Mouse (Mus musculus) forebrain, embryonic 16.5 days (tissue): ENCODE data around the gene Aftph. TPM values are rescaled to one million over a fixed set of nuclear protein-coding genes. Genes with fewer than 3 reads are reported as not detected.

Experiments used
- ATAC-seq: fragments of 200-750 bp; cut with Nextera tagmentation; 2 replicates; pipeline ENCODE4 v1.8.0; 2017; ENCODE audit warnings: mild to moderate bottlenecking, moderate library complexity
- H3K27ac ChIP-seq: fragments of 300-500 bp; sonication (generic); 2 replicates; pipeline ENCODE4 v1.5.1; 2014; ENCODE audit warnings: low read length, control low read depth
- H3K27me3 ChIP-seq: fragments of 300-500 bp; sonication (generic); replicated peaks from 2 replicates; pipeline ENCODE4 v1.6.1; 2014; ENCODE audit warnings: low read length; ENCODE audit not compliant: control insufficient read depth, insufficient read depth
- H3K36me3 ChIP-seq: fragments of 300-500 bp; sonication (generic); 2 replicates; pipeline ENCODE4 v1.6.1; 2014; ENCODE audit not compliant: control insufficient read depth, insufficient read depth
- H3K4me1 ChIP-seq: fragments of 300-500 bp; sonication (generic); replicated peaks from 2 replicates; pipeline ENCODE4 v1.6.1; 2014; ENCODE audit warnings: low read length; ENCODE audit not compliant: control insufficient read depth, insufficient read depth
- H3K4me2 ChIP-seq: fragments of 300-500 bp; sonication (generic); 2 replicates; pipeline ENCODE4 v1.6.1; 2014; ENCODE audit warnings: mild to moderate bottlenecking, low read length, control low read depth
- H3K4me3 ChIP-seq: fragments of 300-500 bp; sonication (generic); replicated peaks from 2 replicates; pipeline ENCODE4 v1.5.1; 2014; ENCODE audit warnings: mild to moderate bottlenecking, low read length, control low read depth
- H3K9ac ChIP-seq: fragments of 300-500 bp; sonication (generic); replicated peaks from 2 replicates; pipeline ENCODE4 v1.6.1; 2014; ENCODE audit warnings: low read depth, low read length, control low read depth
- H3K9me3 ChIP-seq: fragments of 300-500 bp; sonication (generic); 2 replicates; pipeline ENCODE4 v1.6.1; 2016; ENCODE audit warnings: low read length; ENCODE audit not compliant: control insufficient read depth
- WGBS: fragments of 180-500 bp; shearing (Covaris S2); extraction: QIAGEN DNeasy Blood & Tissue Kit; methylation state at CpG from one replicate; pipeline ENCODE4 v1.1.7; 2014; 5-methylcytosine and 5-hydroxymethylcytosine counted together
- polyA plus RNA-seq: library from polyadenylated mRNA; unstranded; fragments of >200 nt; fragmentation: Nextera tagmentation; extraction: Ambion mirVana; gene quantifications from 2 replicates; pipeline ENCODE4 v1.2.1, GENCODE M21; 2015

Aftph gene
- polyA plus RNA-seq, result 41.7 and 44.3 TPM in 2 replicates

DNA sequence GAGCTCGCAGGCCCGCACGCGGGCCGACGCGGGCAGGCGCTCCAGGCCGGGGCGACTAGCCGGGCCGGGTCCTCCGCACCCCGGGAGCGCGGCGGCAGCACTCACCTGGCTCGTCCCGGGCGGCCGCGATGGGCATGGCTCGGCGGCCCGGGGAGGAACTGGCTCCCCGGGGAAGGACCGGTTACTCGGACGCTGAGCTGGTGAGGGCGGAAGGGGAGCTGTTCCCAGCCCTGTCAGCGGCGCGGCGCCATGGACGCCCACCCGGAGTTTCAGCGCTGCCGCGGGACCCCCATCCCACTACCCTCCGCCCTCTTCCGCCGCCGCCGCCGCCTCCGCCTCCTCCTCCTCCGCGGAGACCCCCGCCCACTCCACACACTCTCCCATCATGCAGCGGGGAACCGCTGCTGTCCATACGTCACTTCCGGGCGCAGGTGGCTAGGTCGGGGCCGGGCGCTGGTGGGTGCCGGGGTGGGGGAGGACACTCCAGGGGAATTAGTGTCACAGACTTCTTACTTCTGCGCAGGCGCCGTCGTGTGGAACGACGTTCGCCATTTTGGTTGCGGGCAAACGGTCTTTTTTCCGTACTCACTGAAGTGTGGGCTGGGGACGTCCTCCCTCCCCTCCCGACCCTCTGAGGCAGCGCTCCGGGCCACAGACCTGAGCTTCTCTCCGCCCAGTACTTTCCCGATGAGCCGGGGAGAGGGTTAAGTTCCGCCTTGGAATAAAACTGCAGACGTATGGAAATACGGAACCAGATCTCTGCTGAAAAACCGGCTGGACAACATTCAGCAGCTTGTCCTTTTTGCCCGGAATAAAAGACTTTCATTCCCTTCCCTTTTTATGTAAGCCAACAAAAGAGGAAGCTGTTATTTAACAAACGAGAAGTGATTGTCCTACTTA, at the start of gene Aftph:
Gene Aftph, minus strand, starts transcription at position 389 of the 900 bp plus-strand sequence.
- Histone ChIP-seq H3K27me3 (no peaks in the 10 kb centered on the region; the same call in 1 of the 2 replicates), H3K27ac (peak within 1 kb of the TSS; percentile 97), H3K9me3 (no peaks in the 10 kb centered on the region), H3K4me2 (peak within 1 kb of the TSS; percentile 78), H3K4me3 (peak within 1 kb of the TSS; percentile 53), H3K9ac (peak within 1 kb of the TSS; percentile 93), H3K4me1 (peaks cover 7% of the 10 kb centered on the region; the same call in 1 of the 2 replicates), H3K36me3 (no peaks in the 10 kb centered on the region)
- peak; percentile 98 for ATAC-seq
- under 1% methylated on average over 62 of the region's 81 CpGs for WGBS

DNA sequence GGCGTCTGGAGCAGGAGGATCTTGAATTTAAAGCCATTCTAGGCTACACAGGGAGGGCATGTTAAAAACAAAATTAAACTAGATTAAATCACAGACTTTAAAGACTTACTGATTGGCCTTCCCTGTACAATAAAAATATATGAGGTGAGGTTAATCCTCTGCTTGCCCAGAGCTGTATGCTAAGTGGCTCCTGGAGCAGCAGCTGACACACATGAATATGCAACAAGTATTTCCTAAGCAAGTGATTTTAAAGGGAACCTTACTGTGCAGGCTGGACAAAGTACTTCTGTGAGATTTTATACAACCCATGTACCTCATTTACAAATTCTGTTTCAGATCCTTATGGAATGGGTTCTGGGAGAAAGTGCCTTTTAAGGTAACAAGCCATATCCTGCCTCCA, 47.6 kb upstream of the Aftph start:
- WGBS, result 55% methylated on average over 1 of the region's 1 CpGs
- no peaks in the 10 kb centered on the region for H3K4me1 ChIP-seq
- no peak overlapping the region for H3K27ac ChIP-seq
- H3K9ac ChIP-seq, result no peak overlapping the region
- H3K27me3 ChIP-seq, result no peaks in the 10 kb centered on the region
- no peak overlapping the region for H3K4me2 ChIP-seq
- no peaks in the 10 kb centered on the region for H3K9me3 ChIP-seq
- no peak for ATAC-seq
- H3K36me3 ChIP-seq, result no peaks in the 10 kb centered on the region
- no peak overlapping the region for H3K4me3 ChIP-seq

GRCm38 (mm10) chr11:20788070-20788469, 46.7 kb upstream of the Aftph start:
- no peaks in the 10 kb centered on the region for H3K9me3 ChIP-seq
- ATAC-seq, result no peak
- H3K4me1 ChIP-seq, result no peaks in the 10 kb centered on the region
- 79% methylated on average over 3 of the region's 3 CpGs for WGBS
- H3K27ac ChIP-seq, result no peak overlapping the region
- H3K36me3 ChIP-seq, result no peaks in the 10 kb centered on the region
- no peaks in the 10 kb centered on the region for H3K27me3 ChIP-seq
- H3K4me3 ChIP-seq, result no peak overlapping the region
- H3K9ac ChIP-seq, result no peak overlapping the region
- no peak overlapping the region for H3K4me2 ChIP-seq

GRCm38 (mm10) chr11:20786191-20786590, 44.8 kb upstream of the Aftph start:
- WGBS, result 75% methylated on average over 2 of the region's 2 CpGs
- H3K4me3 ChIP-seq, result no peak overlapping the region
- no peaks in the 10 kb centered on the region for H3K27me3 ChIP-seq
- no peak overlapping the region for H3K9ac ChIP-seq
- H3K4me1 ChIP-seq, result no peaks in the 10 kb centered on the region
- H3K36me3 ChIP-seq, result no peaks in the 10 kb centered on the region
- ATAC-seq, result no peak
- H3K27ac ChIP-seq, result no peak overlapping the region
- no peaks in the 10 kb centered on the region for H3K9me3 ChIP-seq
- no peak overlapping the region for H3K4me2 ChIP-seq

DNA sequence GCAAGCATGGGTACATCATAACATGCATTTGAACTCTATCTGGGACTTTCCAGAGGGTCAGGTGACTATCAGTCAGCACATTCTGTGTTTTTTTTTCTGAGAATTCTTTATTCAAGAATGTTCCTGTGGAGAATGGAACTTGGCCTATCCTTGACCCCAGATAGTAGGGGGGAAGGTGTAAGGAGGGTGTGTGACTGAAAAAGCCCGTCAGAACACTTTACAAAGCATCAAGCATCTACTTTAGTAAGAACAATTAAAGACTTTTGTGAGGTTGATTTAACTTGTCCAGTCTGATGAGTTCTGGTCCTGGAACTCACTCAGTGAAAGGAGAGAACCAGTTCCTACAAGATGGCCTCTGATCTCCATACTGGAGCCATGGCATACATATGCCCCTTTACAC, 43.8 kb upstream of the Aftph start:
- H3K27ac ChIP-seq, result no peak overlapping the region
- H3K9me3 ChIP-seq, result no peaks in the 10 kb centered on the region
- no peak overlapping the region for H3K9ac ChIP-seq
- H3K4me2 ChIP-seq, result no peak overlapping the region
- ATAC-seq, result no peak
- H3K36me3 ChIP-seq, result no peaks in the 10 kb centered on the region
- H3K27me3 ChIP-seq, result no peaks in the 10 kb centered on the region
- WGBS, result 63% methylated on average over 1 of the region's 1 CpGs
- no peaks in the 10 kb centered on the region for H3K4me1 ChIP-seq
- H3K4me3 ChIP-seq, result no peak overlapping the region

GRCm38 (mm10) chr11:20784776-20785175, 43.4 kb upstream of the Aftph start:
- no peaks in the 10 kb centered on the region for H3K27me3 ChIP-seq
- 93% methylated on average over 6 of the region's 6 CpGs for WGBS
- no peaks in the 10 kb centered on the region for H3K9me3 ChIP-seq
- no peak overlapping the region for H3K4me3 ChIP-seq
- no peak overlapping the region for H3K9ac ChIP-seq
- ATAC-seq, result no peak
- H3K4me2 ChIP-seq, result no peak overlapping the region
- H3K4me1 ChIP-seq, result no peaks in the 10 kb centered on the region
- no peak overlapping the region for H3K27ac ChIP-seq
- H3K36me3 ChIP-seq, result no peaks in the 10 kb centered on the region

DNA sequence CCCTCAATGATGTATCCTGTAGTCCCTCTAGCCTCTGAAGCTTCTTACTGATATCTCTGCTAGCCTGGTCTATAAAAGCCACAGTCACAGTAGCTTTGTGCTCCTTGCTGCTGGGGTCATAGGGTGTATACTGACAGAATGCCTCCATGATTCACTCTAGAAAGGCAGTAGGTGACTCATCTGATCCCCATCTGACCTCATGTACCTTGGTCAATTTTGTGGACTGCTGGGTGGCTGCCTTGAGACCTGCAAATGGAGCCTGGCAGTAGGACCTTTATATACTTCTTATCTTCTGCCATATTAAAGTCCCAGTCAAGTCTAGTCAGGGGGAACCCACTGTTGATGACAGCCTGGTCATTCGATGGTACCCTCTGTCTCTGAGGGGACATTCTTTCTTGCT, 42.1 kb upstream of the Aftph start:
- Histone ChIP-seq H3K27me3 (no peaks in the 10 kb centered on the region), H3K36me3 (no peaks in the 10 kb centered on the region), H3K4me1 (no peaks in the 10 kb centered on the region), H3K27ac (no peak overlapping the region), H3K4me2 (no peak overlapping the region), H3K4me3 (no peak overlapping the region), H3K9ac (no peak overlapping the region), H3K9me3 (no peaks in the 10 kb centered on the region)
- no peak for ATAC-seq
- 97% methylated on average over 1 of the region's 1 CpGs for WGBS

DNA sequence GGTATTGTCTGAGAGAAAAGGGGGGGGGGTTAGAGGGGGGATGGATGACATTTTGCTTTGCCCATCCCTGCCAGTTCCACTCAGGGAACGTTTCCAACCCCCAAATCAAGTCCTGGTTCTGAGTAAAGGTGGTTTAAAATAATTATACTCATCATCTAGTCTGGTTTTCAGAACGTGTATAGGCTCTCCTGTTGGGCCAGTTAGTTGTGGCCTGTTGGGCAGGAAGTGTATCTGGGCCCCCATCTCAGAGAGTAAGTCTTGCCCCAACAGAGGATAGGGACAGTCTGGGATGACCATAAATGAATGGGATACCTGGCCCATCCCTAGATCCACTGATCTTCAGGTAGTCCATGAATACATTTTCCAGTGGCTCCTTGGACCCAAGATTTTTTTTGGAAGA, 41.2 kb upstream of the Aftph start:
- Histone ChIP-seq H3K4me2 (no peak overlapping the region), H3K4me3 (no peak overlapping the region), H3K27ac (no peak overlapping the region), H3K4me1 (no peaks in the 10 kb centered on the region), H3K36me3 (no peaks in the 10 kb centered on the region), H3K9me3 (no peaks in the 10 kb centered on the region), H3K27me3 (no peaks in the 10 kb centered on the region), H3K9ac (no peak overlapping the region)
- ATAC-seq, result no peak
- WGBS, result 61% methylated on average over 2 of the region's 2 CpGs

DNA sequence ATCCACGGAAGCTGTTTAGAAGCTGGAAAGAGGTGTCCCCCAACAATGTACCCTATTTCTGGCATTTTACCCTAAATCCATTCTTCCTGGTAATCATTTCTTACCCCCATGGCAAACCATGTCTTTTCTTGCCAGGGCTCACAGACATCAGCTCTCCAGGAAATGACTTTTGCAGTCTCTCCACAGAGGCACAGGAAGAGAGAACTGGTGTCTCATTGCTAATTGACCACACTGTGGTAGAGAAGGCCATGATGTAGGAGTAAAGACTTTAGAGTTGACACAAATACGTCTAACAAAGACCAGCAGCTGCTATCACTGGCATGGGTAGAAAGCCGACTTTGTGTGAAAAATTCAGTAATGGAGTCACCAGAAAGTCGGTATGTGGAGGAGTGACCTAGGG, 38.9 kb upstream of the Aftph start:
- H3K36me3 ChIP-seq, result no peaks in the 10 kb centered on the region
- 90% methylated on average over 4 of the region's 4 CpGs for WGBS
- H3K9me3 ChIP-seq, result no peaks in the 10 kb centered on the region
- H3K4me3 ChIP-seq, result no peak overlapping the region
- H3K27me3 ChIP-seq, result no peaks in the 10 kb centered on the region
- H3K4me1 ChIP-seq, result no peaks in the 10 kb centered on the region
- H3K4me2 ChIP-seq, result no peak overlapping the region
- no peak for ATAC-seq
- H3K27ac ChIP-seq, result no peak overlapping the region
- H3K9ac ChIP-seq, result no peak overlapping the region
